Mouse (Mus musculus) testis, adult 2 months (tissue): ENCODE measurements around the gene Agpat4.

ENCODE experiments used
- CTCF ChIP-seq: fragments of 200-500 bp; IDR thresholded peaks from 2 replicates; pipeline ENCODE4 v1.5.1; 2012; ENCODE audit warnings: low read depth, mild to moderate bottlenecking, inconsistent platforms, low read length, moderate library complexity; ENCODE audit not compliant: control insufficient read depth, insufficient read depth, insufficient replicate concordance
- POLR2A ChIP-seq: fragments of 200-500 bp; IDR thresholded peaks from 2 replicates; pipeline ENCODE4 v1.6.1; 2012; ENCODE audit warnings: low read depth, mild to moderate bottlenecking, inconsistent platforms, low read length, moderate library complexity; ENCODE audit not compliant: control insufficient read depth

DNA sequence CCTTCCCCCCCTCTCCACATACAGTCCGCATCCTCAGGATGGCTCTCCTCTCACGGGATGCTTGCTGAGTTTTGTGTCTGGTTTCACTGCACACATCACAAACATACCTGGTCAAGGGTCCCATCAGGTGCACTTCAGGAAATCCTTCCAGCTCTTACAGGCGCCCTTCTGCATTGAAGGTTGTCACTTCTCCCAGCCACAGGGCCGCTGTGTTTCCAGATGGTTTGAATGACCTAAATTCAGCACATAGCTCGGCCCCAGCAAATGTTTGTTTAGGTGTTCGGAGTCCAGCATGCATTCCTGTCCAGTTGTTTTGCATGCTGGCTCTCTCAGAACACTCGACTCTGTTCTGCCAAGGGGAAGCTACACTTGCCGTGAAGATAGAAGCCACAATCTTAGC, 65.8 kb downstream of the Agpat4 start:
- TF ChIP-seq POLR2A (no peak), CTCF (no peak)
